Mouse (Mus musculus): ENCODE measurements at regions not wholly inside any gene's neighbourhood (a gene's known extent, or its start where the extent isn't known, plus 50 kb on each side); places are given as distances from the start of the nearest gene placed in this dataset.

DNA sequence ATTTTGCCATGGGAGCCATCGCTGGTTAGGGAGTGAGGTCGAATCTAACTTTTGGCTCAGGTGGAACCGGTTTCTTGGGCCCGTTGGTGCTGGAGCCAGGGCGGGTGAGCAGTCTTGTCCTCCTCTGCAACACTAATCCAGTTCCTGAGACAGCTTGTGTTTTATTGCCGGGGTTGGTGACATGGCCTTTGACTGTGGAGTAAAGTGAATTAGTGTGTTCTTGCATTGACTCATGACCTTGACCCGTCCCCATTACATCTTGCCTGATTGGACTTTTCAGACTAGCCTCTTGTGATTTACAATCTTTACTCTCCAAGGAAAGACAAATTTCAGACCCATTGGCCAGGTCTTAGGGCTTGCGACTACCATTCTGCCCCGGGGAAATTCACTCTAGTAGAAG, 278.8 kb downstream of the Fam173b start:
- Histone ChIP-seq H3K4me1 (ENCODE audit: control insufficient read depth in 1 of 2, insufficient read depth in 2 of 2) (no peaks in the 10 kb centered on the region), H3K9me3 (replicated peaks; ENCODE audit: low read length) (no peaks in the 10 kb centered on the region), H3K9ac (ENCODE audit: insufficient read depth, low read depth) (no peak overlapping the region), H3K27ac (ENCODE audit: insufficient read depth, low read depth) (no peak overlapping the region), H3K36me3 (replicated peaks in 1 of 2; ENCODE audit: control insufficient read depth in 1 of 2, insufficient read depth in 1 of 2, low read length in 1 of 2) (no peaks in the 10 kb centered on the region), H3K79me2 (replicated peaks; ENCODE audit: control insufficient read depth, extremely low read depth, insufficient read depth, poor library complexity, severe bottlenecking) (no peaks in the 10 kb centered on the region), H3K27me3 (replicated peaks) (no peaks in the 10 kb centered on the region), H3K4me3 (replicated peaks in 1 of 3; ENCODE audit: low read depth in 2 of 3, low read length in 2 of 3, poor library complexity in 1 of 3) (no peak overlapping the region), H3K4me2 (ENCODE audit: insufficient read depth, low read depth, poor library complexity, severe bottlenecking) (no peak overlapping the region)
- dilution Hi-C loops (cut with MboI; ENCODE audit: extremely low pct_ligation_motif_present, extremely low pct_unique_long_range_greater_than_20kb, low sequenced_read_pairs) (no loop called here), in situ Hi-C loops (cut with MboI; ENCODE audit: low pct_ligation_motif_present, low pct_unique_long_range_greater_than_20kb, low sequenced_read_pairs) (no loop called here)
- TF ChIP-seq POLR2A (IDR thresholded peaks at IDR 0.05; ENCODE audit: low read depth, low read length) (no peak), MXI1 (IDR thresholded peaks at IDR 0.05; ENCODE audit: low read depth, low read length) (no peak), JUND (conservative IDR thresholded peaks at IDR 0.05; ENCODE audit: low read depth, low read length) (no peak), MEF2A (IDR thresholded peaks at IDR 0.05; ENCODE audit: borderline replicate concordance, low read depth, low read length) (no peak), TCF12 (IDR thresholded peaks at IDR 0.05; ENCODE audit: low read depth, low read length) (no peak), ZC3H11A (IDR thresholded peaks at IDR 0.05; ENCODE audit: low read depth, low read length) (no peak), POLR2AphosphoS2 (IDR thresholded peaks at IDR 0.05; ENCODE audit: low read depth, low read length) (no peak), MAX (IDR thresholded peaks at IDR 0.05; ENCODE audit: low read length) (no peak), PAX5 (IDR thresholded peaks at IDR 0.05; ENCODE audit: low read length) (no peak), JUN (IDR thresholded peaks at IDR 0.05; ENCODE audit: insufficient read depth, low read depth, low read length) (no peak), USF1 (IDR thresholded peaks at IDR 0.05; ENCODE audit: low read depth, low read length) (no peak), NRF1 (IDR thresholded peaks at IDR 0.05; ENCODE audit: low read depth, low read length) (no peak), MAZ (IDR thresholded peaks at IDR 0.05; ENCODE audit: low read depth, low read length) (no peak), EP300 (IDR thresholded peaks at IDR 0.05; ENCODE audit: low read length) (no peak), ZMIZ1 (IDR thresholded peaks at IDR 0.05; ENCODE audit: low read depth, low read length) (no peak), ELF1 (IDR thresholded peaks at IDR 0.05; ENCODE audit: low read depth, low read length) (no peak), RAD21 (IDR thresholded peaks at IDR 0.05; ENCODE audit: low read depth, low read length) (no peak), E2F4 (IDR thresholded peaks at IDR 0.05; ENCODE audit: insufficient replicate concordance, low read depth, low read length) (no peak), CHD2 (IDR thresholded peaks at IDR 0.05; ENCODE audit: low read length) (no peak)
- DNase-seq (ENCODE audit: extremely low read depth) = no peak

DNA sequence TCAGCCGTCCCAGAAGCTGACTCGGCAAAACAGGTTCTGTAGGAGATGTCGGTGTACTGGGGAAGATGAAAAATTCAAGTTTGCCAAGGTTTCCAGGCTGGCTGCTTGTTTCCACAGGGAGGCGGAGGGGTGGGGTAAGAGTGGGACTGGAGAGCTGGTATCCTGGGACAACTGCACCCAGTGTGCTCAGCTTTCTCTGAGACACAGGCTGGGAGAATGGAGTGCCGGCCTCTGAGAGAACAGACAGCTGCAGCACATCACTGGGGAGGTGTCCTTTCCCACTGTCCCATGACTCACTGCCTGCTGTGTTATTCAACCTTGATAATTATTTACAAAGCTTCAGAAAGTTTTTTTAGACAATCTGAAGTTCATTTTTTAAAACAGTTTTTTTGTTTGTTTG, 280.7 kb downstream of the Fam173b start:
- in situ Hi-C loops (cut with MboI; ENCODE audit: low pct_ligation_motif_present, low pct_unique_long_range_greater_than_20kb, low sequenced_read_pairs) = no loop called here
- dilution Hi-C loops (cut with MboI; ENCODE audit: extremely low pct_ligation_motif_present, extremely low pct_unique_long_range_greater_than_20kb, low sequenced_read_pairs) = no loop called here
- Histone ChIP-seq H3K9me3 (replicated peaks; ENCODE audit: low read length) (no peaks in the 10 kb centered on the region), H3K4me3 (replicated peaks in 1 of 3; ENCODE audit: low read depth in 2 of 3, low read length in 2 of 3, poor library complexity in 1 of 3) (no peak overlapping the region), H3K9ac (ENCODE audit: insufficient read depth, low read depth) (no peak overlapping the region), H3K36me3 (replicated peaks in 1 of 2; ENCODE audit: control insufficient read depth in 1 of 2, insufficient read depth in 1 of 2, low read length in 1 of 2) (no peaks in the 10 kb centered on the region), H3K4me2 (ENCODE audit: insufficient read depth, low read depth, poor library complexity, severe bottlenecking) (no peak overlapping the region), H3K4me1 (ENCODE audit: control insufficient read depth in 1 of 2, insufficient read depth in 2 of 2) (no peaks in the 10 kb centered on the region), H3K27me3 (replicated peaks) (no peaks in the 10 kb centered on the region), H3K79me2 (replicated peaks; ENCODE audit: control insufficient read depth, extremely low read depth, insufficient read depth, poor library complexity, severe bottlenecking) (no peaks in the 10 kb centered on the region), H3K27ac (ENCODE audit: insufficient read depth, low read depth) (no peak overlapping the region)
- no peak for DNase-seq (ENCODE audit: extremely low read depth)
- TF ChIP-seq PAX5 (IDR thresholded peaks at IDR 0.05; ENCODE audit: low read length) = no peak
- TF ChIP-seq USF2 (conservative IDR thresholded peaks at IDR 0.05; ENCODE audit: low read depth, low read length) = no peak
- no peak for TF ChIP-seq MAZ (IDR thresholded peaks at IDR 0.05; ENCODE audit: low read depth, low read length)
- no peak for TF ChIP-seq HCFC1 (IDR thresholded peaks at IDR 0.05; ENCODE audit: low read depth, low read length)
- TF ChIP-seq ZC3H11A (IDR thresholded peaks at IDR 0.05; ENCODE audit: low read depth, low read length) = no peak
- TF ChIP-seq BHLHE40 (IDR thresholded peaks at IDR 0.05; ENCODE audit: low read depth, low read length) = no peak
- TF ChIP-seq CHD1 (IDR thresholded peaks at IDR 0.05; ENCODE audit: low read depth, low read length) = no peak
- no peak for TF ChIP-seq MEF2A (IDR thresholded peaks at IDR 0.05; ENCODE audit: borderline replicate concordance, low read depth, low read length)
- TF ChIP-seq ZNF384 (IDR thresholded peaks at IDR 0.05; ENCODE audit: low read depth, low read length) = no peak
- no peak for TF ChIP-seq NELFE (IDR thresholded peaks at IDR 0.05; ENCODE audit: low read depth, low read length)
- TF ChIP-seq JUN (IDR thresholded peaks at IDR 0.05; ENCODE audit: insufficient read depth, low read depth, low read length) = no peak
- no peak for TF ChIP-seq E2F4 (IDR thresholded peaks at IDR 0.05; ENCODE audit: insufficient replicate concordance, low read depth, low read length)
- TF ChIP-seq ETS1 (conservative IDR thresholded peaks at IDR 0.05; ENCODE audit: low read depth, low read length) = no peak
- TF ChIP-seq SIN3A (IDR thresholded peaks at IDR 0.05; ENCODE audit: low read length) = no peak
- TF ChIP-seq UBTF (IDR thresholded peaks at IDR 0.05; ENCODE audit: low read depth, low read length) = no peak
- no peak for TF ChIP-seq EP300 (IDR thresholded peaks at IDR 0.05; ENCODE audit: low read length)
- no peak for TF ChIP-seq POLR2A (IDR thresholded peaks at IDR 0.05; ENCODE audit: low read depth, low read length)
- no peak for TF ChIP-seq IRF4 (IDR thresholded peaks at IDR 0.05; ENCODE audit: low read depth, low read length)
- no peak for TF ChIP-seq TBP (conservative IDR thresholded peaks at IDR 0.05; ENCODE audit: low read depth, low read length)
- no peak for TF ChIP-seq ZKSCAN1 (IDR thresholded peaks at IDR 0.05; ENCODE audit: borderline replicate concordance, low read depth, low read length)

Measured in CH12.LX (cell line).